Mouse (Mus musculus) kidney, postnatal 14 days (tissue): Measurements from ENCODE around the gene Ppard.

Experiments
- DNase-seq: peaks from one replicate; pipeline ENCODE4 v3.0.0; 2022; ENCODE audit warnings: mixed read lengths

Ppard gene

DNA sequence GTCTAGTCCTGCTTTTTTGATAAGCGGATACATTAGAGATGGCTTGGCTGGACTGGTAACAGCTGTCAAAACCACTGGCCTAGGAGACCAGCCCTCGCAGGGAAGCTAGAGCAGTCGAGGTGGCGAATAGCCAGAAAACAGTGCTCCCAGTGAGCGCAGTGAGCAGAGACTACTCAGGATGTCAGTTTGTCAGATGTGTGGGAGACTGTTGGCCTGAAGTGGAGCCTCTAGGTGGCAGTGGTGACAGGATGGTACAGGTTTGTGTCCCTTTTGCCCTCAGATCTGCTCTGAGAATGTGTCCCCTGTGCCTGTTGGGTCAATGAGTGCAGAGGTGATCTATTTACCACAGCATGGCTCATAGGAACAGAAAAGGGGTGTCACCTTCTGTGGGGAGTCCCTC is 55.5 kb downstream of the Ppard start:
- DNase-seq, result no peak

DNA sequence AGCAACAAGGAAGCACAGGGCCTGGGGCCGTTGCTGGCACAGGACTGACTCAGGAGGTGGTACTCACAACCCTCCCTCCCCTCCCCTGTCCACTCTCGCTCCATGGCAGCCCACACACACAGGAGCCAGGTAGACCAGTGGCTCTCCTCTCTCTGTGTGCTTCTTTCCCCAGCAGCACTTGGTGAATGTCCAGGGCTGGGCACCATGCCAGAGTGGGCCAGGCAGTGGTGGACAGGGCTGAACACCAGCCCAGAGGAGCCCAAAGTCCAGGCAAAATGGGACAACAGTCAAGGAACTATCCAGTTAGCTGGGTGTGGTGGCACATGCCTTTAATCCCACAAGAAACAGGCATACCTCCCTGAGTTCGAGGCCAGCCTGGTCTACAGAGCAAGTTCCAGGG is 57.8 kb downstream of the Ppard start:
- DNase-seq, result peak; percentile 92

DNA sequence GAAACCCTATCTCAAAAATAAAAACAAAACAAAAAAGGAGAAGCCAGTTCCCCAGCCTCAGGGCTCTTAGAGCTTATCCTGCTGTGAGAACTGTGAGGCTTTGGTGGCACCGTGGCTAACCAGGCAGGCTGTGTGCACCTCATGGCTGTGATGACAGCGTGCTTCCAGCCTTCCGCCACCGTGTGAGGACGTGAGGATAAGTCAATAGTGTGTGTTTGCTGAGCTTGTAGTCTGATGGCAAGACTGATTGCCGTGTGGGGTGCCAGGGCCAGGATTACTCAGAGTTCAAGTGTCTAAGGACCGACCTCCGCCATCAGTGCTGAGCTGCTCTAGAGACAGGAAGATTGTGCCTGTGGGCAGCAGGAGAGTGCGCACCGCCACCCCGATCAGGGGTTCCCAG is 58.2 kb downstream of the Ppard start:
- DNase-seq, result no peak

DNA sequence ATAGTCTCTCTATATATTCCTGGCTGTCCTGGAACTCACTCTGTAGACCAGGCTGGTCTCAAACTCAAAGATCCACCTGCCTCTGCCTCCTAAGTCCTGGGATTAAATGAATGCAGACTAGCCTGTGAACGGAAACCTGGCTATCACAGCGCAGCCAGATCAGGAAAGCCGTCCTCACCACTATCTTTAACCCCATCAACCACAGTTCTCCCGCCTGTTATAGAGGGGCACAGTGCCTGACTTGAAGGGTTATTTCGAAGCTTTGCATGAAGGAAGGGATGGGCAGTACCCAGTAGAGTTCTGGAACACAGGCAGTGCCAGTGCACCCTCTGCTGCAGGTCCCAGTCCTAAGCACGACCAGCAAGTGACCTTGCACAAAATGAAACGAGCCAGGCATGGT is 58.8 kb downstream of the Ppard start:
- DNase-seq, result no peak

DNA sequence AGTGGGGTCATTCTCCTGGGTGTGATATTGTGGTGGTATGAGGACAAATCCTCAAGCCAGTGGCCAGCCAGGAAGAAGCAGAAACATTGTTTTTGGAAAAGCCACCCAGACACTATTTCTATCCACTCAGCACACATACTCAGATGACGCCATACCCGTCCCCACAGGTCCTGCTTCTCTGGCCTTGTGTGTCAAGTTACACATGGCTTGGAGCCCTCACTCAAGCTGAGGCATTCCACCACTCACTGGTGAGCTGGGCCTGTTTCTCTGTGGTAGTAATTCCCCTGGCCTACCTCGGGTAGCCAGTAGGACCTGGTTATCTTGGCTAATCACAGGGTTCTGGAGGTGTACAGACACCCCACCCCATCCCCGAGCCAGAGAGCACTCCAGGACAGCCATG is 61.2 kb downstream of the Ppard start:
- DNase-seq, result no peak

DNA sequence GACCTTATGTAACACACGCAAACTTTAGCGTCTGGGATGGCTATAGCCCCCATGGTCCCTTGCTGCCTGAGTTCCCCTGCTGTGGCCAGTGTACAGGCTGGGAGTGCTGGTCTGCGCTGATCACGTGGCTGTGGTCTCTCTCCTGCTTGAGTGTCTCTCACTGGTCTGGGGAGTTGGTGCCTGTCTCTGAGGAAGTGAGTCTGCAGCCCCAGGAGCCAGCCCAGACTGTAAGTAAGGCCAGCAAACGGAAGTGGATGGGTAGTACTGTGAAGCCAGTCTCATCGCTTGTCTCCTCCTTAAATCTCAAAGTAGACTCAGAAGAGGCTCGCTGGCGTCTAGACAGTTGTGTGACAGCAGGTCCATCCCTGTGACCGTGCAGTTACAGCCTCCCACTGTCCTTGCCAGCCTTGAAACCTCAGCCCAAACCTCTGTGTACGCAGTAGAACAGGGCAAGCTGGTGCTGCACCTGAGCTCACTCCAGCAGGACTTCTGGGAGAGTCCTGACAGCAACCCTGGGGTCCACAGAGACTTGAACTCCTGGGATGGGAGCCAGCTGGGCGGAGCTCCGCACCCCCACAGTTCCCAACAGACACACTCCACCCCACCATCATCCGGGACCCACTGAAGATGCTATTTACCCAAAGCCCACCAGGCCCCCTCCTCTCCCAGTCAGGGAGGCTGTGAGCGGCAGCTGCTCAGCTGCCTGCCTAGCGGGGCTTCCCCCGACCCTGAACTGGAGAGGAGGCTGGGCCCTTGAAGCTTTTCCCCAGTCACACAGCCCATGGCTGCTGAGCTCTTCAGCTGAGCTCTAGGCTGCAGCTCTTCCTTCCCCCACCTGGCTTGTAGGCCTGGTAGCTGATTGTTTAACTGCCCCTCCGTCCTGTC is 62.2 kb downstream of the Ppard start:
- no peak for DNase-seq

DNA sequence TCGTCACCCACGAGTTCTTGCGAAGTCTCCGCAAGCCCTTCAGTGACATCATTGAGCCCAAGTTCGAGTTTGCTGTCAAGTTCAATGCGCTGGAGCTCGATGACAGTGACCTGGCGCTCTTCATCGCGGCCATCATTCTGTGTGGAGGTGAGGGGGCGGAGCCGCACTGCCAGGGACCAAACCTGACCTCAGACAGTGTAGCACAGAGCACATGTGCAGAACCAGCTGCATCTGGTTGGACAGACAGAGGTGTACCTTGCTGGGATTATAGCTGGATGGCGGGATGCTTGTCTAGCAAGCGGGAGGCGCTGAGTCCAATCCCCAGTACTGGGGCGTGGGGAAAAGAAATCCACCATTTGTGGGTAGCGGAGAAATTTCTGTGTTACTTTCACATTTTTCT is 66.4 kb downstream of the Ppard start:
- no peak for DNase-seq

DNA sequence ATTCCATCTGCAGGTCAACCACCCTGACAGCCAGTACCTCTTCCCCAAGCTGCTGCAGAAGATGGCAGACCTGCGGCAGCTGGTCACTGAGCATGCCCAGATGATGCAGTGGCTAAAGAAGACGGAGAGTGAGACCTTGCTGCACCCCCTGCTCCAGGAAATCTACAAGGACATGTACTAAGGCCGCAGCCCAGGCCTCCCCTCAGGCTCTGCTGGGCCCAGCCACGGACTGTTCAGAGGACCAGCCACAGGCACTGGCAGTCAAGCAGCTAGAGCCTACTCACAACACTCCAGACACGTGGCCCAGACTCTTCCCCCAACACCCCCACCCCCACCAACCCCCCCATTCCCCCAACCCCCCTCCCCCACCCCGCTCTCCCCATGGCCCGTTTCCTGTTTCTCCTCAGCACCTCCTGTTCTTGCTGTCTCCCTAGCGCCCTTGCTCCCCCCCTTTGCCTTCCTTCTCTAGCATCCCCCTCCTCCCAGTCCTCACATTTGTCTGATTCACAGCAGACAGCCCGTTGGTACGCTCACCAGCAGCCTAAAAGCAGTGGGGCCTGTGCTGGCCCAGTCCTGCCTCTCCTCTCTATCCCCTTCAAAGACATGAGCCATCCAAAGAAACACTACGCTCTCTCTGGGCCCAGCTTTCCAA is 67.3 kb downstream of the Ppard start:
- no peak for DNase-seq

DNA sequence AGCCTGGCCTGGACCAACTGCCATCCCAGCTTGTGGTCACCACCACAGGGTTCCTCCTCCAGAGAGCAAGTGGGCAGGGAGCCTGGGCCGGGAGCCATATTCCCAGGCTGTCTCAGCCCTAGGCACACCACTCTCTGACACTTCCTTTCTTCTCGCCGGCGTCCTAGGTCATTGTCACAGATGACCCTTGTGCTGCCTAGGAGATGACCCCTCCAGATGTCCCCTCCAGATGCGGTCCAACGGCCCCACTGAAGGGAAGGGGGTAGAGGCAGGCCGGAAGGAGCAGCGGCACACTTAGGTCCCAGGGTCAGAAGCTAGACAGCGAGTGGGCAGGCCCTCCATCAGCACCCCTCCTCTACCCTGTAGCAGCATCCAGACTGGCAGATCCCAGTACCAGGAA is 67.8 kb downstream of the Ppard start:
- no peak for DNase-seq

DNA sequence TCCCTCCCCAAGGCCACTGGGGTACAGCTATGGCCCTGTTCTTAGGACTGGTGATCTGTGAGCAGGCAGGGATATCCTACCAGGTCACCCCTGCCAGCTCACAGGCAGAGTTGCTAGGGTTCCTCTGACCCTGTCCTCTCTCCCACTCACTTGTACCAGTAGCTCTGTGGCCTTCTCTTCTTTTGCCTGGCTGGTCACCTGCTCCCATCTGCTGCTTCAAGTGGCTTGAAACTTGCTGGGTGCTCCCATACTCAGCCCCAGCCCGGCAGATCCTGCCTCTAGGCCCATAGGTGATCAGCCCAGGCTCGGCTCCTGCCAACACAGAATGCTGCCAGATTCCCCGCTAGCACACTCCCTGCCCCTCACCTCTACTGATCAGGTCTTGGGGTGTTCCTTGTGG is 68.3 kb downstream of the Ppard start:
- no peak for DNase-seq

DNA sequence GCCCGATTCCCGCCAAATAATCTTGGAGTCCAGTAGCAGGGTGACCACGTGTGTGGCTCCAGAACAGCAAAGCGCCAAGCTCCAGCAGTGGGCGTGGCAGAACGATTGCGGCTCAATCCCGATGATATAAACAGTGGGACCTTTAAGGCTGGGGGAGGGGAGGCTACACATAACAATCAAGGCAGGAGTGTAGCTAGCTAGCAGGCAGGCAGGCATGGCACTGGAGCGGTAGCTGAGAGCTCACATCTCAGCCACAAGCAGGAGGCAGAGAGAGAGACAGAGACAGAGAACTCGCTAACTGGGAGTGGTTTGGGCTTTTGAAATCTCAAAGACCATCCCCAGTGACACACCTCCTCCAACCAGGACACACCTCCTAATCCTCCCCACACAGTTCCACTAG is 72.7 kb downstream of the Ppard start:
- DNase-seq, result no peak

DNA sequence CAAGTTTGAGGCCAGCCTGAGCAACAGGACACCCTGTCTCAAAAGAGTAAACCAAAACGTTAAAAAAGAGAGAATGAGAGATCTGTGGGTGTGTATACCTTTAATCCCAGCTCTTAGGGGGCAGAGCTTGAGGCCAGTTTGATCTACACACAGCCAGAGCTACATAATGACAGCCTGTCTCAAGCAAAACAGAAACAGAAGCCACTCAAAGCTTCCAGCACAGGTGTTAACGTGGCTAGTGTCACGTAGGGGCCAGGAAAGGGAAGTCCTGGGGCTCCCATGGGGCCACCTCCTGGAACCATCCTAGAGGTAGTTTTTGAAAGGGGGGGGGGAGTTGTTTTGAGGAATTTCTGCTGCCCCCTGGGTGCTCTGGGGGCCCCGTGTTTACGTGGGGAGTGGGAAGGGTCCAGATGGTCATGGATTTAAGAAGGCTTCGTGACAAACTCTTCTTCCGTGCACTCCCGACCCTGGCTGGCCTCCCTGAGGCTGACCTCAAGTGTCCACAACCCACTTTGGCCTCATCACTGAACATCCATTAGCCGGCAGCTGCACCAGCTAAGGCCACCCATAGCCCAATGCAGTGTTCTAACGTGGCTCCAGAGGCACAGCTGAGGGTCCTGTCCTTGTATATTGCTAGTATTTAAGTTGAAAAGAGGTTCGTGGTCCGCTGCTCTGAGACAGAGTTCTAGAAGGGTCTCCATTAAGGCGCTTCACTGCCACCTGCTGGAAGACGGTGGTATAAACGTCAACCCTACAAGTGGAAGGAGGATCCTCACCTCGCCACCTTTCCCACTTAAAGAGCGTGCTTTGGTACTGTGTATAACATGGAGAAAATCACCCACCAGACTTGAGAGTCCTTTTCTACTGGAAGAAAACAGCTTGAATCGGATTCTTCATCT is 76.0 kb downstream of the Ppard start:
- peak; percentile 91 for DNase-seq

DNA sequence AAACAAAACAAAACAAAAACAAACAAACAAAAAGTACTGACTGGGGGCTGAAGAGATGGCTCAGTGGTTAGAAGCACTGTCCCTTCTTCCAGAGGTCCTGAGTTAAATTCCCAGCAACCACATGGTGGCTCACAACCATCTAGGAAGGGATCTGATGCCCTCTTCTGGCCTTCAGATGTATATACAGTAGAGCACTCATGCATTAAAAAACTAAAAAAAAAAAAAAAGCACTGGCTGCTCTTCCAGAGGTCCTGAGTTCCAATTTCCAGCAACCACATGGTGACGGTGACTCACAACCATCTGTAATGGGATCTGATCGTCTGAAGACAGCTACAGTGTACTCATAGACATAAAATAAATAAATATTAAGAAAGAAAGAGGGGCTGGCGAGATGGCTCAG is 78.3 kb downstream of the Ppard start:
- DNase-seq, result no peak

DNA sequence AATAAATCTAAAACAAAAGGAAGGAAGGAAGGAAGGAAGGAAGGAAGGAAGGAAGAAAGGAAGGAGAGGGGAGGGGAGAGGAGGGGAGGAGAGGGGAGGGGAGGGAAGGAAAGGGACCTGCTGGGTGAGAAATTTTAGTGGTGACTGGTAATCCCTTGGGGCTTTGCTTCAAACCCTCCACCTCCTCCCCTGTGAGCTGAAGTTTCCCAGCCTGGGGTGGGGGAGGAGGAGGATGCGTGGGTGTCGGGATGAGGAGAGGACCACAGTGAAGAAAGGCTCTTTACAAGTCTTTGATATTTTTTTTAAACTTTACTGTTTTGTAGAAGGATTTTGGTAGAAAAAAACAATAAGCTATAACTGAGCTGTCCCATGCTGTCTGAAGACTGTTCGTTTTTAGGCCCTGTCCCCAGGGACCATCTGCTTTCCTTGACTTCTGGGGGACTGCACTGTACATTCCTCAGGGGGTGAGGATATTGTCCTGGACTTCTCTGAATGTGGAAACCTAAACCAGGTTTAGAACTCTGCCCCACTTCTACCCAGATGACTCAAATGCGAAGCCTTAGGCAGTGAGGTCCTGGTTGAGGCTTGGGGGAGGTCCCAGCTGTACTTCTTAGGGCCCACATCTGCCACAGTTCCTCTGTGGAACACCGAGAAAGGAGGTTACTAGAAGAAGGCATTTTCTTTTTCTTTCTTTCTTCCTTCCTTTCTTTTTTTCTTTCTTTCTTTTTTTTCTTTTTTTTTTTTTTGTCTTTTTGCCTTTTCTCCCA is 79.0 kb downstream of the Ppard start:
- no peak for DNase-seq

DNA sequence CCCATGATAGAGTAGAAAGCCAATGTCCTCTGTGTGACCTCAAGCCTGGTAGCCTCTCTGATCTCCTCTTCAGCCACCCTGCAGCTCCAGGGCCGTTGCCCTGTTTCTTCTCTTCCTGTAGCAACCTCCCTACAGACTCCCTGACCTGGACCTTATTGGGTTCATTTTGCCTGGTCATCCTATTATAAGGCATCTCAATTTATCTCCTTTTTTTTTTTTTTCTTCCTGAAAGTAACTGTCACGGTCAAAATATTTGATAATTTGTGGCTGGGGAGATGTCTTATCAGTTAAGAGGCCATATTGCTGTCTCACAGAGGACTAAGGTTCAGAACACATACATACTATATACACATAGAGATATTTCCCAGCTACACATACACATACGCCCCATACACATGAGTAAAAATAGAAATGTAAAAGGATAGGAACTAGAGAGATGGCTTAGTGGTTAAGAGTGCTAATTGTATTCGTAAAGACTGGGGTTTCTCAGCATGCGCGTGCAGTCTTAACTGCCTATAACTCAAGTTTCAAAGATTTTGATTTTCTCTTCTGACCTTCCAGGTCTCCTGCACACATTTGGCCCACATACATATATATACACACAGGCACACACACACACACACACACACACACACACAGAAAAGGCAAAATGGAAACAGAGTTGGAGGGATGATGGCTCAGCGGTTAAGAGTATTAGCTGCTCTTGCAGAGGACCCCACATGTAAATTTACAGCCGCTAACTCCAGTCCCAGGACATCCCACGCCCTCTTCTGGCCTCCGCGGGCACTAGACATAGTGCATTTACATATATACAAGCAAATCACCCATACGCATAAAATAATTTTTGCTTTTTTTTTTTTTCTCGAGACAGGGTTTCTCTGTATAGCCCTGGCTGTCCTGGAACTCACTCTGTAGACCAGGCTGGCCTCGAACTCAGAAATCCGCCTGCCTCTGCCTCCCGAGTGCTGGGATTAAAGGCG is 80.0 kb downstream of the Ppard start:
- DNase-seq, result peak; percentile 59

DNA sequence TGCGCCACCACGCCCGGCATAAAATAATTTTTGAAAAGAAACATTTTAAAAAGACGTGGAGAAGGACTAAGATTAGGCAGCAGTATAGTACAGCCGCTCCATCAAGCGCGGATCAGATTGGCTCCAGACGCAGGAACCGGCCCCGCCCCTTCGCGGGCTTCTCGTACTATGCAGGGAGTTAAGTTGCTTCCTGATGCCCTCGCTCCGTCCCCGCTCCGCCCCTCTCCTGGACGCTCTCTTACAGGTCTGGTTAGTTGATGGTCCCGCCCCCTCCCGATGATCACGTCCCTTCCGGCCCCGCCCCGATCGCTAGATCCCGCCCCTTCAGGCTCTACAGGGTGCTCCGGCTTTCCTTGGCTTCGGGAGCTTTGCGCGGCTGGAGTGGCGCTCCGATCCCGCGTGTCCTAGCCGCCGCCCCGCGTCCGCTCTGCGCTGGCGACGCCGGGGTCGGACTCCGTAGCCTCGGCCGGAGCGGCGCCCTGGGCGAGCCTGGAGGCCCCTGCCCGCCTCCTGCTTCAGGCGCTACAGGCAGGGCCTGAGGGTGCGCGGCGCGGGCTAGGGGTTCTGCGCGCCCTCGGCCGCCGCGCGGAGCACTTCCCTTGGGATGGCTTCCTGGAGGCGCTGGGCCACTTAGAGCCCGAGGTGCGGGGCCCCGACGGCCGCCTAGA is 80.8 kb downstream of the Ppard start, which contains the start of gene Fance:
Gene Fance (plus strand): TSS at position 308 of the 668 bp plus-strand sequence.
- peak; percentile 99 for DNase-seq

DNA sequence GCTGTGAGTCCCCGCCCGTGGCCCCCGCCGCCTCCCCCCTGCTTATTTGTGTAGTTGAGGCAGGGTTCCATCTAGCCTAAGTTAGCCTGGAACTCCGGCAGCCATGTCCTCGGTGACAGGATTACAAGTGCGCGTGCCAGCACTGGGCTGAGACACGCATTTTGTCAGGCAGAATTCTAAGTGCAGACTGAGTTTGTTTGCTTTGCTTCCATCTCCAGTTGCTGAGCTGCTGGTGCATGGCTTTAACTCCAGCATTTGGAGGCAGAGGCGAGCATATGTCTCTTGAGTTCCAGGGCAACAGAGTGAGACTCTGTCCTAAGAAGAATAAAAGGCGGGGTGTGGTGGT is 81.4 kb downstream of the Ppard start:
- DNase-seq, result no peak

DNA sequence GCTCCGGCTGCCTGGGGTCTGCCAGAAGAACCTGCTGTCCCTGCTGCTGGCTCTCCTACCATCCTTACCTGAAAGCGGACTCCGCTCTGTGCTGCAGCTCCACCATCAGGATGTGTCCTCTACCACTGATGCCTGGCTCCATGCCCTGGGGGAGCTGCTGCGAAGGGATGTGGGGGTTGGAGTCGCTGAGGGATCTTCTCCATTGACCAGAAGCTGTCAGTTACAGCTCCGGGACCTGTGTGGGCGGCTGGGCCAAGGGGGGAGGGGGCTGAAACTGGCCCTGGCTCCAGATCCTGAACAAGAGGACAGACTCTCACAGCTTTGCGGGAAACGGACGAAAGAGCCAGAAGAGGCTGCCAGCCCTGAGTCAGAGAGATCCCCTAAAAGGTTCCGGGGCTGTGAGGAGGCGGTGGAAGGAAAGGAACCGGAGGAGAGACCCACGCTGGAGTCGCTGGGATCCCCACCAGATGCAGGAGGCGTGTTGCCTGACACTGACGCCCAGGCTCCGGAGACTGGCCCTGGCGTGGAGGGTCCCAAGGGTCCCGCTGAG is 83.2 kb downstream of the Ppard start:
- no peak for DNase-seq

DNA sequence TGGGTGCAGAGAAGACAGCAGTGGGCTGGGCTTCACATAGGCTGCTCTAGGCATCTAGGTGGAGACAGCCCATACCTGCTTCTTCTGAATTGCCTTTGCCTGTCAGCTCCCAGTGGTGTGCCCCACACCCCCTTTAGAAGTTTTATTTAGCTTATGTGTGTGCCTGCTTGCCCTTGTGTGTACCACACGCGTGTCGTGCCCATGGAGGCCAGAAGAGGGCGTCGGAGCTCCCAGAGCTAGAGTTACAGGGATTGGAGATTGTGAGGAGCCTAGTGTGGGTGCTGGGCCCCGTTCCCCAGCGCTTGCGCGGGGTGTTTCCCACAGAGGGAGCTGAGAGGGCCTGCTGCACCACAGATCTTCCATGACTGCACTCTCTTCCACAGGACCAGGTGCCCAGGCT is 84.0 kb downstream of the Ppard start:
- no peak for DNase-seq

DNA sequence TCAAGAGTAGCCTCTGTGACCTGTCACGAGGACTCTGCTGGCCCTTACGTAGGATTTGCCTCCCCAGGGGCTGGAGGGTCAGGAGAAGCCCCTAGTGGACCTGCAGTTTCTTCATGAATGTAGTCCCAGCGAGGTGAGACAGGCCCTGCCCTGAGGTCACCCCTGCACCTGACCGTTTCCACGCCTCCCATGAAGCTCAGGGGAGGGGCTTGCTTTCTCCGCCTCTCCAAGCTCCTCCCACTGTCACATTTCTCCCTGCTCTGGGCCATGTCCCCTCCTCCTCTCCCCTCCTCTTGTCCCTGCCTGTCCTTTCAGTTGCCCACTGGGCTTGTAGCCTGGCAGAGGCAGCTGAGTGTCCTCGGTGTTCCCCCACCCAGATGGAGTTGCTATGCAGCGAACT is 84.6 kb downstream of the Ppard start:
- no peak for DNase-seq

DNA sequence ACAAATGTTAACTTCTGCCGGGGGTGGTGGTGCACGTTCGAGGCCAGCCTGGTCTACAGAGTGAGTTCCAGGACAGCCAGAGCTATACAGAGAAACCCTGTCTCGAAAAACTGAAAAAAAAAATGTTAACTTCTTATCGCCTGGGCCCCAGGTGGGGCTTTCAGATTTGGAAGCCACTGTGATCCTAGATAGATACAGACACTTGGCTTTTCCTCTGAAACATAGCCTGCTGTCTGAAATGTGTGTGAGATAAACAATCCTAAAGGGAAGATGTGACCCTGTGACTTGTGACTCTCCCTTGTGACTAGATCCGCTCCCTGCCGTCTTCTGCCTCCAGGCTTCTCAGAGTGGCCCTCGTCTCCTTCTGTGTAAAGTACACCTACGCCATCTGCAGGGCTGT is 85.2 kb downstream of the Ppard start:
- DNase-seq, result no peak
